Mouse (Mus musculus): ENCODE measurements around the gene Parva. TPM values are rescaled to one million over a fixed set of nuclear protein-coding genes. Genes with fewer than 3 reads are reported as not detected.

Parva gene
- total and polyA plus RNA-seq, 3 experiments: 0.08 to 1.1 (median 0.15) TPM

DNA sequence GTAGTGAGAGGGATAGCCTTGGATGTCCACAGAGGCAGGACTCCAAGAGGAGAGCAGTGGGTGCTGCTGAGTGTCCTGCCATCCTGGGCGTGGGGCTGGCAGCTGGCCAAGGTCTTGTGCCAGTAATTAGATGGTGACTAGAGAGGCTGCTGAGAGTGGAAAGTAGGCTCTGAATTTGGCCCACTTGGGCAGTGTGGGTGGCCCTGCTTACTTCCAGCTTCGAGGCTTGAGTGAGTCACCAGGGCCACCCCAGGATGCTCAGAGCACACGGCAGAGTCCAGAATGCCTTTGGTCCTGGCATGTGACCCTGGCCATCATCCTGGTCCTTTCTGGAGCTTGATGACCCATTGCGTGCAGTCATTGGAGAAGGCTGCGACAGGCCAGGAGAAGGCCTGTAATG is 31.1 kb downstream of the Parva start:
- Histone ChIP-seq H3K9me3 (replicated peaks; ENCODE audit: low read length) (no peaks in the 10 kb centered on the region), H3K4me3 (replicated peaks in 1 of 3; ENCODE audit: low read depth in 2 of 3, low read length in 2 of 3, poor library complexity in 1 of 3) (no peak overlapping the region), H3K79me2 (replicated peaks; ENCODE audit: control insufficient read depth, extremely low read depth, insufficient read depth, poor library complexity, severe bottlenecking) (no peaks in the 10 kb centered on the region), H3K27me3 (replicated peaks) (no peaks in the 10 kb centered on the region), H3K27ac (ENCODE audit: insufficient read depth, low read depth) (no peak overlapping the region), H3K36me3 (replicated peaks in 1 of 2; ENCODE audit: control insufficient read depth in 1 of 2, insufficient read depth in 1 of 2, low read length in 1 of 2) (no peaks in the 10 kb centered on the region), H3K4me2 (ENCODE audit: insufficient read depth, low read depth, poor library complexity, severe bottlenecking) (no peak overlapping the region), H3K9ac (ENCODE audit: insufficient read depth, low read depth) (no peak overlapping the region), H3K4me1 (ENCODE audit: control insufficient read depth in 1 of 2, insufficient read depth in 2 of 2) (no peaks in the 10 kb centered on the region)
- DNase-seq (ENCODE audit: extremely low read depth): no peak
- in situ Hi-C loops (cut with MboI; ENCODE audit: low pct_ligation_motif_present, low pct_unique_long_range_greater_than_20kb, low sequenced_read_pairs) (no loop called here), dilution Hi-C loops (cut with MboI; ENCODE audit: extremely low pct_ligation_motif_present, extremely low pct_unique_long_range_greater_than_20kb, low sequenced_read_pairs) (no loop called here)
- TF ChIP-seq GABPA (IDR thresholded peaks at IDR 0.05; ENCODE audit: insufficient replicate concordance, low read depth, low read length) (no peak), E2F4 (IDR thresholded peaks at IDR 0.05; ENCODE audit: insufficient replicate concordance, low read depth, low read length) (no peak), EP300 (IDR thresholded peaks at IDR 0.05; ENCODE audit: low read length) (no peak), ZC3H11A (IDR thresholded peaks at IDR 0.05; ENCODE audit: low read depth, low read length) (no peak), MAFK (IDR thresholded peaks at IDR 0.05; ENCODE audit: insufficient replicate concordance, low read length) (no peak), SIN3A (IDR thresholded peaks at IDR 0.05; ENCODE audit: low read length) (no peak), JUND (conservative IDR thresholded peaks at IDR 0.05; ENCODE audit: low read depth, low read length) (no peak), NRF1 (IDR thresholded peaks at IDR 0.05; ENCODE audit: low read depth, low read length) (no peak), POLR2A (IDR thresholded peaks at IDR 0.05; ENCODE audit: low read depth, low read length) (no peak), HCFC1 (IDR thresholded peaks at IDR 0.05; ENCODE audit: low read depth, low read length) (no peak), RCOR1 (conservative IDR thresholded peaks at IDR 0.05; ENCODE audit: low read depth, low read length) (no peak), IRF4 (IDR thresholded peaks at IDR 0.05; ENCODE audit: low read depth, low read length) (no peak), MYC (IDR thresholded peaks at IDR 0.05; ENCODE audit: low read depth, low read length) (no peak), NELFE (IDR thresholded peaks at IDR 0.05; ENCODE audit: low read depth, low read length) (no peak), MAZ (IDR thresholded peaks at IDR 0.05; ENCODE audit: low read depth, low read length) (no peak), CHD1 (IDR thresholded peaks at IDR 0.05; ENCODE audit: low read depth, low read length) (no peak), CTCF (conservative IDR thresholded peaks at IDR 0.05 in 1 of 2, IDR thresholded peaks at IDR 0.05 in 1 of 2; ENCODE audit: low read depth in 2 of 2, low read length in 2 of 2) (no peak), USF2 (conservative IDR thresholded peaks at IDR 0.05; ENCODE audit: low read depth, low read length) (no peak), UBTF (IDR thresholded peaks at IDR 0.05; ENCODE audit: low read depth, low read length) (no peak)

DNA sequence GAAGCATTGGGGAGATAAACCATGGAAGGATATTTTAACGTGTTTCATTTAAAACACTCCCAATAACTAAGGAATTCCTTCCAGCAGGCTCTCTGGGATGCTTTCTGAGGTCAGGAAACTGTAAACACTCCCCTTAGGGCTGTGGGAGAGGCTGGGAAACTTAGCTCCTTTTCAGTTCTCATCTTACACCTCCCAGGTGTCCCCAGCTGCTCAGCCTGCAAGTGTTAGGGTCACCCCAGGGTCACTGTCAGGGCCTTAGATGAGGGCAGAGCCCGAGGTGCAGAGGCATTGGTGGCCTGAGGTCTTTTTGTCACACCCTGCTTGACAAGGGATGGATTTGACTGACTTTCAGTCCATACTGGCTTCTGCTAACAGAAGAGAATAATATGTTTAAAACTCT is 35.8 kb downstream of the Parva start:
- Histone ChIP-seq H3K79me2 (replicated peaks; ENCODE audit: control insufficient read depth, extremely low read depth, insufficient read depth, poor library complexity, severe bottlenecking) (no peaks in the 10 kb centered on the region), H3K4me3 (replicated peaks in 1 of 3; ENCODE audit: low read depth in 2 of 3, low read length in 2 of 3, poor library complexity in 1 of 3) (no peak overlapping the region), H3K9ac (ENCODE audit: insufficient read depth, low read depth) (no peak overlapping the region), H3K4me1 (ENCODE audit: control insufficient read depth in 1 of 2, insufficient read depth in 2 of 2) (peaks cover 0 to 10% of the 10 kb centered on the region in 2 experiments; a peak in 2 of 4 replicates), H3K4me2 (ENCODE audit: insufficient read depth, low read depth, poor library complexity, severe bottlenecking) (no peak overlapping the region), H3K27ac (ENCODE audit: insufficient read depth, low read depth) (no peak overlapping the region), H3K9me3 (replicated peaks; ENCODE audit: low read length) (no peaks in the 10 kb centered on the region), H3K27me3 (replicated peaks) (no peaks in the 10 kb centered on the region), H3K36me3 (replicated peaks in 1 of 2; ENCODE audit: control insufficient read depth in 1 of 2, insufficient read depth in 1 of 2, low read length in 1 of 2) (no peaks in the 10 kb centered on the region)
- dilution Hi-C loops (cut with MboI; ENCODE audit: extremely low pct_ligation_motif_present, extremely low pct_unique_long_range_greater_than_20kb, low sequenced_read_pairs) (no loop called here), in situ Hi-C loops (cut with MboI; ENCODE audit: low pct_ligation_motif_present, low pct_unique_long_range_greater_than_20kb, low sequenced_read_pairs) (no loop called here)
- DNase-seq (ENCODE audit: extremely low read depth): no peak
- TF ChIP-seq MEF2A (IDR thresholded peaks at IDR 0.05; ENCODE audit: borderline replicate concordance, low read depth, low read length) (no peak), KAT2A (IDR thresholded peaks at IDR 0.05; ENCODE audit: insufficient replicate concordance, low read length) (no peak), USF2 (conservative IDR thresholded peaks at IDR 0.05; ENCODE audit: low read depth, low read length) (no peak), HCFC1 (IDR thresholded peaks at IDR 0.05; ENCODE audit: low read depth, low read length) (no peak), ZKSCAN1 (IDR thresholded peaks at IDR 0.05; ENCODE audit: borderline replicate concordance, low read depth, low read length) (no peak), POLR2A (IDR thresholded peaks at IDR 0.05; ENCODE audit: low read depth, low read length) (no peak), E2F4 (IDR thresholded peaks at IDR 0.05; ENCODE audit: insufficient replicate concordance, low read depth, low read length) (no peak), ZC3H11A (IDR thresholded peaks at IDR 0.05; ENCODE audit: low read depth, low read length) (no peak), NELFE (IDR thresholded peaks at IDR 0.05; ENCODE audit: low read depth, low read length) (no peak), CHD2 (IDR thresholded peaks at IDR 0.05; ENCODE audit: low read length) (no peak), TCF12 (IDR thresholded peaks at IDR 0.05; ENCODE audit: low read depth, low read length) (no peak), SIN3A (IDR thresholded peaks at IDR 0.05; ENCODE audit: low read length) (no peak), JUN (IDR thresholded peaks at IDR 0.05; ENCODE audit: insufficient read depth, low read depth, low read length) (no peak), MYC (IDR thresholded peaks at IDR 0.05; ENCODE audit: low read depth, low read length) (no peak), CHD1 (IDR thresholded peaks at IDR 0.05; ENCODE audit: low read depth, low read length) (no peak), SMC3 (IDR thresholded peaks at IDR 0.05; ENCODE audit: low read depth, low read length) (no peak), CTCF (conservative IDR thresholded peaks at IDR 0.05 in 1 of 2, IDR thresholded peaks at IDR 0.05 in 1 of 2; ENCODE audit: low read depth in 2 of 2, low read length in 2 of 2) (no peak), ELF1 (IDR thresholded peaks at IDR 0.05; ENCODE audit: low read depth, low read length) (no peak)
